Mouse (Mus musculus) Patski (cell line): ENCODE measurements around the gene Gm20388. TPM values are rescaled to one million over a fixed set of nuclear protein-coding genes. Genes with fewer than 3 reads are reported as not detected.

ENCODE experiments used
- ATAC-seq: fragments of 100-300 bp; one replicate; pipeline ENCODE4 v1.8.0; 2021
- CTCF ChIA-PET: fragments of 350-600 bp; sonication (Branson Sonifier 250); formaldehyde crosslinking; loops from one replicate; lab custom pipeline; 2022; ENCODE audit warnings: inconsistent platforms; lab: Charles Lee
- POLR2A ChIA-PET: fragments of 350-600 bp; sonication (Branson Sonifier 250); formaldehyde crosslinking; loops from one replicate; lab custom pipeline; 2022; ENCODE audit warnings: antibody characterized with exemption, inconsistent platforms; lab: Charles Lee
- DNase-seq: peaks from one replicate; pipeline ENCODE4 v3.0.0-alpha.2; 2011; ENCODE audit warnings: low read depth, low spot score
- H3K27me3 ChIP-seq: fragments of 371-371 bp; one replicate; pipeline ENCODE4 v1.5.1; 2021
- CTCF ChIP-seq: fragments of 100-300 bp; IDR thresholded peaks from one replicate; pipeline ENCODE4 v1.5.1; 2021
- in situ Hi-C: fragments of 300-500 bp; cut with MboI; formaldehyde crosslinking; loops from 3 replicates; pipeline ENCODE4 v1.11.1; 2018; ENCODE audit warnings: low pct_unique_long_range_greater_than_20kb, mixed read lengths
- polyA plus RNA-seq: library from polyadenylated mRNA; unstranded; gene quantifications from one replicate; pipeline ENCODE4 v1.2.3, GENCODE M21; 2021

The Gm20388 gene
- polyA plus RNA-seq, 1 experiment from 2014 or later: 86.7 TPM

GRCm38 (mm10) chr8:121296597-121296996 is 1386.0 kb downstream of the Gm20388 start:
- ChIA-PET CTCF (no interaction called here), POLR2A (no interaction called here)

GRCm38 (mm10) chr8:121297299-121297698 is 1386.7 kb downstream of the Gm20388 start:
- TF ChIP-seq CTCF: no peak
- ChIA-PET POLR2A (interaction anchor here (0.6 kb wide), 1 partner anchor 29 kb away, joined by 6 read pairs; no protein-coding TSS in a partner anchor), CTCF (no interaction called here)
- no peak for ATAC-seq
- H3K27me3 ChIP-seq: no peaks in the 10 kb centered on the region
- in situ Hi-C loops: no loop called here
- no peak for DNase-seq

More at GRCm38 (mm10) chr8:121296597-121296996, 1386.0 kb downstream of the Gm20388 start:
- TF ChIP-seq CTCF: no peak
- no peak for ATAC-seq
- no peaks in the 10 kb centered on the region for H3K27me3 ChIP-seq
- DNase-seq: no peak
- in situ Hi-C loops: no loop called here

- H3K27me3 ChIP-seq: peaks cover 3% of the 10 kb centered on the region
- in situ Hi-C loops: no loop called here
- ChIA-PET CTCF (interaction anchor here (0.6 kb wide), 1 partner anchor 89 kb away, joined by 3 read pairs; no protein-coding TSS in a partner anchor), POLR2A (no interaction called here)
- no peak for ATAC-seq
- DNase-seq: no peak
- no peak for TF ChIP-seq CTCF
Observed at GRCm38 (mm10) chr8:121300066-121300465, 1389.4 kb downstream of the Gm20388 start.

- DNase-seq: no peak
- no peak for ATAC-seq
- TF ChIP-seq CTCF: no peak
- peaks cover 3% of the 10 kb centered on the region for H3K27me3 ChIP-seq
- POLR2A ChIA-PET: no interaction called here
- CTCF ChIA-PET: no interaction called here
- in situ Hi-C loops: no loop called here
Observed at GRCm38 (mm10) chr8:121300501-121301411, 1390.1 kb downstream of the Gm20388 start.

- no peak for TF ChIP-seq CTCF
- DNase-seq (no peak), ATAC-seq (no peak)
- peaks cover 3% of the 10 kb centered on the region for H3K27me3 ChIP-seq
- in situ Hi-C loops: no loop called here
- ChIA-PET CTCF (no interaction called here), POLR2A (no interaction called here)
Observed at GRCm38 (mm10) chr8:121301431-121301830, 1390.8 kb downstream of the Gm20388 start.

- DNase-seq (no peak), ATAC-seq (no peak)
- in situ Hi-C loops: no loop called here
- TF ChIP-seq CTCF: no peak
- ChIA-PET POLR2A (no interaction called here), CTCF (no interaction called here)
- peaks cover 3% of the 10 kb centered on the region for H3K27me3 ChIP-seq
Observed at GRCm38 (mm10) chr8:121301978-121302649, 1391.5 kb downstream of the Gm20388 start.

- H3K27me3 ChIP-seq: peaks cover 3% of the 10 kb centered on the region
- in situ Hi-C loops: no loop called here
- no peak for TF ChIP-seq CTCF
- ChIA-PET POLR2A (no interaction called here), CTCF (no interaction called here)
- ATAC-seq (no peak), DNase-seq (no peak)
Observed at GRCm38 (mm10) chr8:121307723-121308122, 1397.1 kb downstream of the Gm20388 start.

GRCm38 (mm10) chr8:121310976-121311819 is 1400.6 kb downstream of the Gm20388 start:
- DNase-seq (no peak), ATAC-seq (no peak)
- peaks cover 4% of the 10 kb centered on the region for H3K27me3 ChIP-seq
- in situ Hi-C loops: no loop called here
- no peak for TF ChIP-seq CTCF
- ChIA-PET POLR2A (interaction anchor here (0.6 kb wide), 1 partner anchor 14 kb away, joined by 3 read pairs; no protein-coding TSS in a partner anchor), CTCF (no interaction called here)

- in situ Hi-C loops: no loop called here
- ChIA-PET CTCF (no interaction called here), POLR2A (no interaction called here)
- DNase-seq (no peak), ATAC-seq (no peak)
- peaks cover 4% of the 10 kb centered on the region for H3K27me3 ChIP-seq
- no peak for TF ChIP-seq CTCF
Observed at GRCm38 (mm10) chr8:121313458-121313857, 1402.8 kb downstream of the Gm20388 start.

GRCm38 (mm10) chr8:121314036-121314435 is 1403.4 kb downstream of the Gm20388 start:
- ChIA-PET POLR2A (no interaction called here), CTCF (interaction anchor here (0.7 kb wide), 1 partner anchor 45 kb away, joined by 3 read pairs; no protein-coding TSS in a partner anchor)
- no peak for TF ChIP-seq CTCF
- H3K27me3 ChIP-seq: peaks cover 4% of the 10 kb centered on the region
- ATAC-seq (no peak), DNase-seq (no peak)
- in situ Hi-C loops: no loop called here
